Mouse (Mus musculus) kidney, adult 18-20 months (tissue): Measurements from ENCODE around the gene S100a1.
A peak's percentile ranks its signal among the peaks of the same experiment; 100 is the strongest.

ENCODE experiments used
- DNase-seq: peaks from one replicate; pipeline ENCODE4 v3.0.0; 2021

S100a1 gene

DNA sequence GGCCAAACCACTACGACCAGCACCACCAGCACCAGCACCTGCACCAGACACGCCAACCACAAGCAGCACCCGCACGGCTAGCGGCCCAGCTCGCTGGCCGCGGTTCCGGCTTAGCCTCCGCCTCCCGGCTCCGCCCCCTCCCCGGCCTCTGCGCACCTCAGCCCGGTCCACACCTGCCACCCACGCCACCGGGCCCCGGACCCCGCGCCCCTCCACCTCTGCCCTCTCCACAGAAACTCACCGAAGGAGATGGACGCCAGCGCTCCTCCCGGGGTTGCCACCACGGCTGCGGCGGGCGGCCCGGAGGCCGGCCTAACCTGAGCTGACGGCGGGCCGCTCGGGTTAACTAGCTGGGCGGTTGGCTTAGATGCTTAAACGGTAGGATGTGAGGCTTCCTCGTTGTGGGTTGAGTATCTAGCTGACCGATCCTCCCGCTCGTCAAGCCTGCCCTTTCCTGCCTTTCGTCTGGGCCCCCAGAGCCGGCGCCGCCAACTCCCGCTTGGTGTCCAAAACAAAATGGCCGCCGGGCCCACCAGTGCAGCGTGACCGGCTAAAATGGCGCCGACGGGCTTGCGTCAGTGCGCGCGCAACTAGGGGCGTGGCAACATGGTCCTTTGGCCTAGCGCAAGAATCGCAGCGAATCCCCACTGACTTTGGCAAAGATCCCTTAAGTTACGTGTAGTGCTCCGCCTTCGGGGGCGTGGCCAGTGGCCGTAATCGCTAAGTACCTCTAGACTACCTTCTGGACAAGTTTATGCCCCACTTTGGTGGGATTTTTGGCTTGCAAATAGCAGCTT, 5.0 kb downstream of the S100a1 start, which contains the start of gene Chtop:
Gene Chtop, minus strand, starts transcription at position 549 of the 797 bp plus-strand sequence.
- peak; percentile 100 for DNase-seq

DNA sequence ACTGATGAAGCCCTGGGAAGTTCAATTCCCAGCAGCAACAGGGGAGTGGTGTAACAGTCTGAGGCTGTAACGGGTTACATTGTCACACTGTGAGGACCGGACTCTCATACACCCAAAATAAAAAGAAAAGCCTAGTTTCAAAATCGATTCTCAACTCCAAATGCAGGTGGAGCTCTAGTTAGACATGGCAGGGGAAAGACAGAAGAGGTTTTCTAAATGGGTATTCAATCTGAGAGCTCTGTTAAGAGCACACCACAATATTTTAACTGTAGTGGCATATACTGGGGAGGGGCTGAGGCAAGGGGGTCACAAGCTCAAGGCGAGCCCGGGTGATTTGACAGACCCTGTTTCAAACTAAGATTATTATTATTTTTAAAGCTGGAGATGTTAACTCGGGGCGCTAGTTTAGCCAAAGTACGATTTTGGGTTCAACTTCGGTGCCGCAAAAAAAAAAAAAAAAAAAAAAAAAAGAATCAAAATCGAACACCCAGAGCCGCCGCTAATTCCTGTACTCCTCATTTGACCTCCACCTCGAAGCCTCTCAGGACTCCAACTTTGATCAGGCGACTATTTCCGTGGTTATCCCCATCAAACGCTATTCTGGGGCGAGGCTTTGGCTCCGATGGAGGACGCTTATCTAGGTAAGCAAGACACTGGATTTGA, 5.8 kb downstream of the S100a1 start:
- DNase-seq, result no peak

DNA sequence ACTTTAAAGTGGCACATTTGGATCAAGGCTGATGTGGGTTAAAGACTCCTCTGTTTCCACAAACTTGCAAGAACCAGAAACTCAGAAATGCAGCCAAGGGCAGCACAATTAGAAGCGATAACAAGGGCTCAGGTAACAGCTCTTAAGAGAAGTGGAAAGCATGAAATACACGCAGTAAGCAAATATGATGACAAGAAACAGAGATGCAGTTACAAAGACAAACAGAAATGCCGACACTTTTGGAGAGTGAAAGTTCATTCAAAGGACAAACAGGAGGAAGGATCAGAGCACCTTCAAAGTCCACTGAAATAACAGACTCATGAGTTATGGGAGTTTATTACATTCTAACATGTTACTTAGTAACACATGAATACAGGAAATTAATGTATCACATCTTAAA, 7.8 kb downstream of the S100a1 start:
- DNase-seq, result no peak

DNA sequence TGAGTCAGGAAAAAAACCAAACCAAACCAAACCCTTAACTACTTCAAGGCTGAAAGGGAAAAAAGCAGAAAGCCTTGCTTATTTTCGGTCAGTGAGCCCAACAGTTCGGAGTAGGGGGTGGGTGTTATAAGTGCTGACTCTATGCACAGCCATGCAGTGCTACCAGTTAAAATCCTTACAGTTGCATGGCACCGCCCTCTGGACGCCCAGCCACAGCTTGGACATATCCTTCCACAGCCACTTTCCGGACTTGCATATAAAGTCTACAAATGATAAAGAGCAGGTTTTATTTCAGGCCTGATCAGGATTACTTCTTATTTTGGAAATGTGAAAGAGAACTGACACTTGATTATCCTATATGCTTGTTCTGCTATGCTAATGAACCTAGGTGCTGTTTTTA, 9.0 kb downstream of the S100a1 start:
- no peak for DNase-seq

DNA sequence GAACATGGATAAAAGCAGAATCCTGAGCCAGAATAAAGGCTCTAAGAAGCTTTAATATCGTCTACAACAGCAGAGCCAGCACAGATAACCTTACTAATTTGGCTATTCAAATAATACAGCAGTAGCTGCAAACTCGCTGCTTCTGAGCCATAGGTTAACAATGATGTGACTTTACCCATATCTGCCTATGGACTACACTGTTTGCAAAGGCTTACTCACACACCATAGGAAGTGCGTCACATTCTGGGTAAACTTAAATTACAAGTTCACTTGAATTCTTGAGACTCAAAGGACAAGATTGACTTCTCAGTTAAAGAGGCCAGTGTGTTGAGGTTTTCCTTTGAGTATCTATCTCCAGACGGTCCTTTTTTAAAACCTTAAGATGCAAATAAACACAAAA, 10.7 kb downstream of the S100a1 start:
- DNase-seq, result no peak

DNA sequence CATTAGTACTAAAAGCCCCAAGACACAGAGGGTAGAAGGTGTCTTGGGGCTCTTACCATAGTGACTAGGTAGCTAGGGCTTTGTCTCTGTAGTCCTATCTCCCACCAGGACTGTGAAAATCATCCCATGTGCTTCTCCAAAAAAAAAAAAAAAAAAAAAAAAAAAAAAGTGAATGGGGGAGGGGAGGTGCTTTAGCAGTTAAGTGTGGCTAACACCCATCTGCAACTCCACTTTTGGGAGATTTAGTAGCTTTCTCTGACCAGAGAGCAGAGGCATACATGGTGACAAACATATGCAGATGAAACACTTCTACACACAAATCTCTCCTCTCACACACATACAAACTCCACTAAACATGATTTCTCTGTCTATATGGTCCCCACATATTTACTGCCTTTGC, 16.6 kb downstream of the S100a1 start:
- DNase-seq, result no peak

DNA sequence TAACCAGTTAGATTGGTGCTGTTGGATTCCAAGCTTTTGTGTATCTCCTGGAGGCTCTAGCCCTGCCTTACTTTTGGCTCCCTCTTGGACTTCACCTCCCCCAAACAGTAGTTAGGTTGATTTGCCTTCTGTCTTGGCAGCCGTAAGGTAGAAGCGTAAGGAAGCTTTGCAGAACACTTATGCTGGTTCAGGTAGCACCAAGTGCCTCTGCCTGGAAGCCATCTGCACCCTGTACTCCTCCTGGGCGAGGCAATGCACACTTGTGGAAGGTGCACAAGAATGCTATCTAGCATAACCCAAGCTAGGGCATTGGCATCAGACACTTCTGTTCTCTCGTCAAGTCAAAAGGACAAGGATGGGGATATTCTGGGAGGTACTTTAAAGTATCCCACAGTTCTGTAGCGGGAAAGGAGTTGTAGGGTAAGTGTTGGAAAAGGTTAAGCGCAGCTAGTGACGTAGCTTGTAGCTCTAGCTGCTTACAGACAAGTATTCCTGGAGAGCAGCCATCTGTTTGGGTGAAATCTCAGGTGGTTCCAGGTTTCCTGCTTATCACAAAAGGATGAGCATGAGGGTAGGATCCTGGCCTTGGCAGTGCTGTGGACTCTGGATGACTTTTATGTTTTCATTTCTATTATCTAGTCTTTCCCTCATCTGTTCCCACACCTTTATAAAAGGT, 18.2 kb downstream of the S100a1 start:
- DNase-seq, result no peak

DNA sequence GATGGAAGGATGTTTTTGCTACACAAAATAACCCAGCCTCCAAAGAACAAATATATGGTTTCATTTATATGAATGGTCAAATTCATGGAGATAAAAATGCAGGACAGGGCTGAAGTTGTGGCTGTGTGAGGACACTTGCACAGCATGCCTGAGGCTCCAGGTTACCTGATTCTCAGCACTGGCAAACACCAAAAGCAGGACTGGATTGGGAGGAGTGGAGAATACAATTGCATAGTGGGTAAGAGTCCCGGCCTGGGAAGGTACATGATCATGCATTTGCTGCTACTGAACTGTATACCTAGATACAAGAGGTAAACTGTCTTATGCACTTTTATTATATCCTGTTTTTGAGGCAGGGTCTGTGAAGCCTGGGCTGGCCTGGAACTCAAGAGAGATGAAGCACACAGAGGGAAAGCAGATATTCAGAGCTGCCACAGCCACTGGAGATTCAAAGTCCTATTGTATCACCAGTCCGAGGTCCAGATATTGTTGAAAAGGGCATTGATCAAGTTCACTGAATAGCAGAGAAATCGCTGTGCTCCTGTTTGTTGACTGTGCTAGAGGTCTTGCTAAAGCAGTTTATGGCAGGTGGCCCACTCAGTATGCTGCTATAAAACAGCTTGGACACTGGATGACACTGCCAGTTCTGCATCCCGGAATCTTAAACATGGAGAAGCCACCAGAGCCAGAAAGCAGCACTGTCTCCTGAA, 20.2 kb downstream of the S100a1 start:
- DNase-seq, result no peak

DNA sequence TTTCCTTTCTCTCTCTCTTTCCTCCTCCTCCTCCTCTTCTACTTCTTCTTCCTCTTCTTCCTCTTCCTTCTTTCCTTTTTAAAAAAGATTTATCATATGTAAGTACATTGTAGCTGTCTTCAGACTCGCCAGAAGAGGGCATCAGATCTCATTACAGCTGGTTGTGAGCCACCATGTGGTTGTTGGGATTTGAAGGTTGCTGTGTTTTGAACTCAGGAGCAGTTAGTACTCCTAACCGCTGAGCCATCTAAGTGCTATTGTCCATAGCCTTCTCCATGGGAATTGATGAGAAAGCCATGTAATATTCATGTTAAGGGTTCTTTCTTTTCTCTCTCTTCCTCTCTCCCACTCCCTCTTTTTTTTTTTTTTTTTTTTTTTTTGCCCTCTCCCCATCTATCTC, 22.8 kb downstream of the S100a1 start:
- no peak for DNase-seq

DNA sequence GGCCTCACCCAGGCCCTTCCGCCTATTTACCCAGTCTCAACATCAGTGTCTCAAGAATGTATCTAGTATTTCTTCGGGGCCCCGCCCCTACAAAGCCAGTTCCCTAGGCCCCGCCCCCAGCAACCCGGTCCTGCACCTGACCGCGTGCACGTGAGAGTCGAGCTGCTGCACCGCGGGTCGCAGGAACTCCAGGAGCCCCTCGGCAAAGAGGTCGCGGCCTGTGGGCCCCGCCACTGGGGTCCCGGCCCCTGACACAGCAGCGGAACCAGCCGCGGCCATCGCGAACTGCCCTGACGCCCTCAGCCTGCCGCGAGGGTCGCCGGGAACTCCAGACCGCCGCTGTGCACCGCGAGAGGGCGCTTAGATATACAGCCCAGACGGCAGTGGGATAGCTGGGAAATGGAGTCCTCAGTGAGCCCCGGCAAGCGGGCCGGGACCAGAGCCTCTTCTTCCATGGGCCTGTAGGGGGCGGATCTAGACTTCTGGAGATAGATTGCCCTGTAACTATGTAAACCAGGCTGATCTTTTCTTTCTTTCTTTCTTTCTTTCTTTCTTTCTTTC, 23.4 kb downstream of the S100a1 start, which contains the start of gene Snapin:
Gene Snapin, minus strand, starts transcription at position 338 of the 561 bp plus-strand sequence.
- peak; percentile 99 for DNase-seq

DNA sequence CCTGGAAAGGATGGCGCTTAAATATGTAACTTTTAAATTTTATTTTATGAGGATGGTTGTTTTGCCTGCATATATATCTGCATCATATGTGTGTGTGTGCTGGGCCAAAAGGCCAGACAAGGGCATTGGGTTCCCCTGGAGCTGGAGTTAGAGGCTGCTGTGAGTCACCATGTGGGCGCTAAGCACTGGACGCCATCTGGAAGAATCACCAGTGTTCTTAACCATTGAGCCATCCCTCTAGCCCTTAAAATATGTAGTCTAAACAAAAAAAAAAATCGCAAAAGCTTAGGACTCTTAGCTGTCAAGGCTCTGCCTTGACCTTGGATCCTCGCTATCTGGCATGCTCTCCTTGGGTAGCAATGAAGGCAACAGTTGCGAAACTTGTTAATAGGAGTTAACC, 25.6 kb downstream of the S100a1 start:
- no peak for DNase-seq

DNA sequence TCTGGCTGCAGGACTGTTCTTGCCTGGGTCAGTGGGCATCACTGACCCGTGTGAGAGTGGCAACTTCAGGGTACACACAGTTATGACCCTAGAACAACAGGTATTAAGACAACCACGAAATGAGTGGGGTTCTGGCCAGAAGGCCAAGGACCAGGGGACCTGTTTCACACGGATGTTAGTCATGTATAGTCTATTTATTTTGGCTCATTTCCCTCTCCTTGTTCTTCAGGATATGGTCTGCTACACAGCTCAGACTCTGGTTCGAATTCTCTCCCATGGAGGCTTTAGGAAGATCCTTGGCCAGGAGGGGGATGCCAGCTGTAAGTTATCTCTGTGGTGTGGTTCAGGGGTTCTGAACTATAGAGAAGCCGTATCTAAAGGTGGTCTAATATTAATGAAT, 27.2 kb downstream of the S100a1 start:
- no peak for DNase-seq

DNA sequence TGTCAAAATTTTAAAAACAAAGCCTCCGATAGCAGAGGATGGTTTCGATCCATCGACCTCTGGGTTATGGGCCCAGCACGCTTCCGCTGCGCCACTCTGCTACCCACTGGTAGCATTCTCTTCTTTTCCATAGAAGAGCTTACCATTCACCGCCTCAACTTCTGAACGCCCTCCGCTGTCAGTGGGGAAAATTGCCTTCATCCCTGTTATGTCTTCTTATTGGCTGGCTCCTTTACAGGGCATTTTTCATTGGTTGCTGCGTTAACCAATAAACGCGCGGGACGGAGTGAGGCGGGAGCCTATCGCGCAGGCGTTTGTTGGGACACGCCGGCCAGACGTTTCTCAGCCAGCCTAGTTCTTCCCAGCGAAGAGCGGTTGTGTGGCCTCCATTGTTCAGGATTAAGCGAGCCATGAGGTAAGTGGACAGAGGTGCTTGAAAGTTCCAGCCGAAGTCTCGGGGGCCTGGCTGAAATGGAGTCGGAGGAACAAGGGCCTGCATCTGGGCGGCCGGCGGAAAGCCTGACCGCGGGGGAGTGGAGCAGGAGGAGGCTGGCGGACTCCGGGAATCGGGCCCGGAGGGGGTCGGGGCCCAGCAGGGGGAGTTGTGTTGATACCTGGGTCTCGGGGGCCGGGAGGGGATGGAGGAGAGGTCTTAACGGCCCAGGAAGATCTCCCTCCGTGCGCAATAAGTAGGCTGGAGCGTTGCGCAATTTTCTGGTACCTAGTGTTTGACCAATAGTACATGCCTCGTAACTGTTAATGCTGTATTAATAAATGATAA, 38.2 kb downstream of the S100a1 start, which contains the start of gene Ilf2:
Gene Ilf2, plus strand, starts transcription at position 296 of the 781 bp plus-strand sequence.
- DNase-seq, result peak; percentile 95

DNA sequence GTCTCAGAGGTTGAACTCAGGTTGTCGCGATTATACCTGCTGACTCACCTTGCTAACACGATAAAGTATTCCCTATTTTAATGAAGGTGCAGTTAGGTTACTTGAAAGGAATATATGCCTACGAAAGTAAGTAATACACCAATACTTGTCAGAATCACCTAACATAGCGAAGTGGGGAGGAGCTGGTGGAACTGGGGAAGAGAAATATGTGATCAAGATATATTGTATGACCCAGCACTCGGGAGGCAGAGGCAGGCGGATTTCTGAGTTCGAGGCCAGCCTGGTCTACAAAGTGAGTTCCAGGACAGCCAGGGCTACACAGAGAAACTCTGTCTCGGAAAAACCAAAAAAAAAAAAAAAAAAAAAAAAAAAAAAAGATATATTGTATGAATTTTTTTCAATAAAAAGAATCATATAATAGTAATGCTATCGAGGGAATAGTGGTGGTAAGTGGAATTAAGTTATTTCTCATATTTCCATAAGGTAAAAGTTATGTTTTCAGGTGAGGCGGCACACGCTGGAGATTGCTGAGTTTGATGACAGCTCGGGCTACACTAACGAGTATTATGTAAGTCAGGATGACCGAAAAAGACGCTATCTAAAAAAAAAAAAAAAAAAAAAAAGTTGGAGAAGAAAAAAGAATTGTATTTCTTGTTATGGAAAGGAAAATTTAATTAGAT, 38.9 kb downstream of the S100a1 start:
- DNase-seq, result no peak

DNA sequence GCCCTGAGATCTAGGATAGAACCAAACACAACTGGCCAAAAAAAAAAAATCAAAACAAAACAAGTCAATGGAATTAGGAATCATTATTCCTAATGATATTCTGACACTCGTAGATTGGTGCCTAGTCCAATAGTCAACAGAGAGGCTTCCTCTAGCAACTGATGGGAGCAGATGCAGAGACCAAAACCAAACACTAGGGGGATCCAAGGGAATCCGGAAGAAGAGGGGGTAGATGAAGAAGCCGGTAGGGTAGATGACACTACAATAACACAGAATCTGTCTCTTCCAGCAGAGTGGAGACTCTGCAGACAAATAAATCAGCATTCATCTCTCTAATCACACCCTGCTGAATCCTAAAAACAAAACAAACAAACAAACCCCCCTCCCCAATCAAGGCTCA, 42.0 kb downstream of the S100a1 start:
- peak; percentile 46 for DNase-seq

DNA sequence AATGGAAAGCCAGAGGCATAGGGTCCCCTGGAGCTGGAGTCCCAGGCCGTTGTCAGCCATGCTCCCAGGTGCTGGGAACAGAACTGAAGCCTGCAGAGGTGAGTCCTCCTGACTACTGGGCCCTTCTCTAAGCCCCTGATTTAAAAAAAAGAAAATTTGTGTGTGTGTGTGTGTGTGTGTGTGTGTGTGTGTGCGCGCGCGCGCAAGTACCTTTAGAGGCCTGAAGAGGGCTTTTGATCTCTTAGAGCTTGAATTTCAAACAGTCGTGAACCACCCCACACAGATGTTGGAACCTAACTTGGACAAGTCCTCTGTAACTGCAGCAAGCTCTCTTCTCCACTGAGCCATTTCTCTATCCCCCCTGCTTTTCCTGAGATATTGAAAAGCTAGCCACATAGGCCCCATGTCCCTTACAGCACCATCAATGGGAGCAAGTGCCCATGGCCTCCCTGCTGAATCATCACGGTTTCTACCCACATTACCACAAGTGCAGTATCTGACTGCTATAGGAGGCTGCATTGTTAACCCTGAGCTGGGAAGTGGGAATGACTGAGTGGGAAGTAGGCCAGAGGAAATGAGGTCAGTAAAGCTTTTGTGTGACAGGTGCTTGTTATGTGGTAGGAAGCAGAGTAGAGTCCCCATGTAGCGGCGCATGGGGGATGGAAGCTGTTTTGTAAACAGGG, 46.4 kb downstream of the S100a1 start:
- no peak for DNase-seq

DNA sequence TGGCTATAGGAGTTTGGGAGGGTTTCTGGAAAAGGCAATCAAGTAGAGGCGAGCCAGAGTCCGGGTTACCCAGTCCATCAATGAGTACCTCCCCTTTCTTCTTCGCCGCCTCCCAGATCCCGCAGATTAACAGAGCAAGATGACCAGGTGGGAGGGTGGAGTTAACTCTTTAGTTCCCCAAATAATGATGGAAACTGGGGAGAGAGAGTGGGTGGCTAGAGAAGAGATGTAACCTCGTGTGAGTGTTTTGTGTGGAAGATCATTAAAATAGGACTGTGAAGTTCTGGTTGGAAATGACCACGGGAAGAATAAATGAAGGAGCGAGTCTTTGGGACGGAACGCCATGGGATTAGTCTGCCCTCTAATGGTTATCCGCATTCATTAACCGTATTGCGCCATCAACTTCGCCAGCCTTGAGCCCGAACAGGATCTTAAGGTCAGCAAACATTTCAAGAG, 47.9 kb downstream of the S100a1 start:
- peak; percentile 70 for DNase-seq

DNA sequence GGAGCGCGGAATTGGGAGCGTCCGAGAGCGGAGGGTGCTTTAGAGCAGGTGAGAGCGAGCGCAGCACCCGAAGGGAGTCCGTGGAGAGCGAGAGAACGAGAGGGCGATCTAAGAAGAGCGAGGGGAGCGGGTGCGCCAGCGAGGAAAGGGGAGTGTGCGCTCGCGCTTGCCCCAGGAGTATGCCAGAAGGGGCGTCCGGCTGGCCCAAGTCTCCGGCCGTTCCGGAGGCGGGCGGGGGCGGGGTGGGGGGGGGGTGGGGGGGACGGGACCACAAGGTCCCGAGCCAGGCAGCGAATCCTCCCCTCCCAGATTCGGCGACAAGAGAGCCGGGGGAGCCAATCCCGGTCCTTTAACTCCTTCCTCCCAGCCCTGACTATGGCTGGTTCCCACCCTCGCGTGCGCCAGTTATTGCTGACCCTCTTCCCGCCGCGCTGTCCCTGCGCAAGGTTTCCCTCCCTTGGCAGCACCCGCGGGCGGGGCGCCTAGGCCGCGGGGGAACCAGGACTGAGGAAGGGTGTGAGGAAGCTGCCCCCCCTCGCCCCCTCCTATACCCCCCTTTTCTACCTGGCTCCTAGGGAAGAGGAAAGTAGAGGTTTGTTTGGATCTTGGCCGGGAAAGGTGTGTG, 48.4 kb downstream of the S100a1 start, which contains the start of gene Npr1:
Gene Npr1, minus strand, starts transcription at position 181 of the 625 bp plus-strand sequence.
- DNase-seq, result peak; percentile 52

DNA sequence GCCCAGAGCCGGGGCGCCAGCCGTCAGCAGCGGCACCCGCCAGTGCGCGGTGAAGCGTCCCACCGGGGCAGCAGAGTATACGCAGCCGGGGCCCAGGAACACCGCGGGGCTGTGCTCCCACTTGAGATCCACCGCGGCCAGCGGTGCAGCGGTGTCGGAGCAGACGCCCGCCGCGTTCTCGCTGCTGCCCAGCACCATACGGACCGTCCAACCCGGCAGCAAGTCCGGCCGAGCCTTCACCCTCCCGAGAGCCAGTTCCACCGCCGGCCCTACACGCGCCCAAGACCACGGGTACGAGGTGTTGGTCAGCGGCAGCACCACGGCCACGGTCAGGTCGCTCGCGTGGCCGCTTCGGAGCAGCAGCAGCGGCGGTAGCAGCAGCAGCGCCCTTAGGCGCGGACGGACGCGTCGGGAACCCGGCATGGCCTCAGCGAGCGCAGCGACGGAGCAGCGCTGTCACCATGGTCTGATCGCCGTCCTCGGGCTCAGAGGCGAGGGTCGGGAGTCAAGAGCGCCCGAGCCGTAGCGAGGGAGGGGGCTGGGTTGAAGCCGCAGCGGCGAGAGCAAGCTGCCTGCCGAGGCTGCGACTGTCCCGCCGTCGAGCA, 49.0 kb downstream of the S100a1 start:
- DNase-seq, result peak; percentile 63
